Mouse (Mus musculus) ovary, adult 18-20 months (tissue): ENCODE measurements at regions not wholly inside any gene's neighbourhood (a gene's known extent, or its start where the extent isn't known, plus 50 kb on each side); places are given as distances from the start of the nearest gene placed in this dataset.

Source experiments
- DNase-seq: peaks from one replicate; pipeline ENCODE4 v3.0.0; 2022; ENCODE audit warnings: low spot score, mixed read lengths

- DNase-seq = no peak
Measured at GRCm38 (mm10) chr7:40752195-40752594, 145.9 kb upstream of the Vstm2b start.

- no peak for DNase-seq
Measured at GRCm38 (mm10) chr7:40753490-40753889, 144.6 kb upstream of the Vstm2b start.

GRCm38 (mm10) chr7:40762520-40762919 lies 135.6 kb upstream of the Vstm2b start:
- no peak for DNase-seq

- DNase-seq = no peak
Measured at GRCm38 (mm10) chr7:40766142-40766541, 132.0 kb upstream of the Vstm2b start.

- no peak for DNase-seq
Measured at GRCm38 (mm10) chr7:40776220-40776619, 121.9 kb upstream of the Vstm2b start.

GRCm38 (mm10) chr7:40784906-40785305 lies 113.2 kb upstream of the Vstm2b start:
- DNase-seq = no peak

GRCm38 (mm10) chr7:40786758-40787157 lies 111.4 kb upstream of the Vstm2b start:
- no peak for DNase-seq

- no peak for DNase-seq
Measured at GRCm38 (mm10) chr7:40788486-40788885, 109.6 kb upstream of the Vstm2b start.

- DNase-seq = no peak
Measured at GRCm38 (mm10) chr7:40794458-40795207, 103.5 kb upstream of the Vstm2b start.

GRCm38 (mm10) chr7:40799794-40800193 lies 98.3 kb upstream of the Vstm2b start:
- no peak for DNase-seq

- no peak for DNase-seq
Measured at GRCm38 (mm10) chr7:40801291-40801690, 96.8 kb upstream of the Vstm2b start.

GRCm38 (mm10) chr7:40805211-40805610 lies 92.9 kb upstream of the Vstm2b start:
- DNase-seq = no peak

- DNase-seq = no peak
Measured at GRCm38 (mm10) chr7:40805866-40806265, 92.3 kb upstream of the Vstm2b start.

- no peak for DNase-seq
Measured at GRCm38 (mm10) chr7:40812952-40813351, 85.2 kb upstream of the Vstm2b start.

GRCm38 (mm10) chr7:40825141-40825742 lies 72.9 kb upstream of the Vstm2b start:
- no peak for DNase-seq

- no peak for DNase-seq
Measured at GRCm38 (mm10) chr7:40829526-40829925, 68.6 kb upstream of the Vstm2b start.

GRCm38 (mm10) chr7:40831583-40831982 lies 66.5 kb upstream of the Vstm2b start:
- DNase-seq = no peak

GRCm38 (mm10) chr7:40842344-40842992 lies 55.7 kb upstream of the Vstm2b start:
- no peak for DNase-seq

- DNase-seq = no peak
Measured at GRCm38 (mm10) chr7:40846512-40846911, 51.6 kb upstream of the Vstm2b start.
